Mouse (Mus musculus): Measurements from ENCODE around the gene Morn2.

- no peak for TF ChIP-seq TAL1 (IDR thresholded peaks at IDR 0.05; ENCODE audit: low read length)
- TF ChIP-seq GATA1 (IDR thresholded peaks at IDR 0.05; ENCODE audit: low read length), result no peak
Measured at GRCm38 (mm10) chr17:80278255-80278654, 11.7 kb upstream of the Morn2 start.
